Mouse (Mus musculus) brain, embryonic 14.5 days (tissue): ENCODE results near the gene Nrsn1.

ENCODE experiments used
- CTCF ChIP-seq: fragments of 200-500 bp; IDR thresholded peaks from 2 replicates; pipeline ENCODE4 v1.5.1; 2012; ENCODE audit warnings: inconsistent platforms, mild to moderate bottlenecking, moderate library complexity, borderline replicate concordance; ENCODE audit not compliant: insufficient read depth, insufficient read length; ENCODE audit errors: extremely low read depth
- POLR2A ChIP-seq: fragments of 200-500 bp; IDR thresholded peaks from 2 replicates; pipeline ENCODE4 v1.6.1; 2012; ENCODE audit warnings: mild to moderate bottlenecking, inconsistent platforms, borderline replicate concordance; ENCODE audit not compliant: poor library complexity, insufficient read depth, insufficient read length, severe bottlenecking; ENCODE audit errors: extremely low read depth

DNA sequence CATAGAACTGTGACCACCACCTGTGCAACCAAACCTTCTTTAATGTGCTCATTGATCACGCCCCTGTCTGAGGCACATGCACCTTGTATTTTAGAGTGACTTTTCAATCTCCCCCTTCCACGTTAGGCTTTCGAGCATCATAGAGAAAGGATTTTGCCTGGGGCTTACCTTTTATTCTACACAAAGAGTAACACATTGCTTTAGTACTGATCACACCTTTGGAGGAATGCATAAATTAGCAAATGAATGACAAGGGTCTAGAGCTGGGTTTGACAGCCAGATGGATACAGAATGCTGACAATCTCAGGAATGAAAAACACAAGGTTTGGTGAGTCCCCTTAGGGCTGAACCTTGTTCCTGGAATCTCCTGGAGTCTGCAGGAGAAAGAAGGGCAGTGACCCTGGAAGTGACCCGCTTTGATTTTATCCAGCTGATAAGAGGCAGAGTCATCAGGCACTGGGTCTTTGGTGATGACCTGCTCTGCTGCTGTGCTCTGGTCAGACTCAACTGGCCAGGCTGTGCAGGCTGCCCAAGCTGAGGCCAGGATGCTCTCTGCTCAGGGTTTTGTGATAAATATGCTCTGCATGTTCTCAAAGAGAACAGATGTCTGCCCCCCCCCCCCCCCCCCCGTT, 4.7 kb upstream of the Nrsn1 start:
- TF ChIP-seq CTCF (no peak), POLR2A (no peak)
